Mouse (Mus musculus): ENCODE data around the gene Scgb1b18. TPM values are rescaled to one million over a fixed set of nuclear protein-coding genes. Genes with fewer than 3 reads are reported as not detected.
"Not testable (repeated sequence)": the region's sequence is repeated elsewhere in the genome, so short reads cannot be mapped to it uniquely, and the experiment has no call there.

Gene Scgb1b18
- polyA plus RNA-seq (2012; rRNA removed) = not detected in 2 replicates

GRCm38 (mm10) chr7:33185268-33185667 is at the start of gene Scgb1b18:
Gene Scgb1b18, plus strand, starts transcription at chr7:33185568.
- not testable (repeated sequence) for DNase-seq (ENCODE audit: extremely low spot score in 1 of 2, low spot score in 1 of 2)

DNA sequence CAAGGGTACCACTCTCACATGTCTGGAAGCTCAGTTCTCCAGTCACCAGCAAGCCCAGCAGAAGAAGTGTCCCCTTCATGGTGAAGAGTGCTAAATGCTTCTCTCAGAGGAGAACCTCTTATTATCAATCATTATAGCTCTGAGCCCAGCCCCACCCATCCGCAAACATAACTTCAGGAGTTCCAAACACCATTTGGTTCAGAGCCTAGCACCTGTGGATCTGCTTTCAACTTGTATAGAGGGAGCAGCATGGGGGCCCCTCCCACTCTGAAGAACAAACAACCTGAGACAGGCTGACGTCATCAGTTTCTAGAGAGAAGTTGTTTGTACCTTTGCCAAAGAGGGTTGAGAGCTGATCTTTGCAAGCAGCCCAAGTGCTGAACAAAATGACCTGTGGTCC is 11.6 kb upstream of the Scgb1b18 start, which contains the start of gene Scgb2b18:
Gene Scgb2b18, minus strand, starts transcription at position 101 of the 400 bp plus-strand sequence.
- DNase-seq (ENCODE audit: extremely low spot score in 1 of 2, low spot score in 1 of 2) = not testable (repeated sequence)

Other genes starting within 250 kb of the Scgb1b18 start
- gene Scgb2b17, start 129.0 kb upstream of the Scgb1b18 start, polyA plus RNA-seq (2012; rRNA removed) = not detected in 2 replicates
- gene Scgb1b17, start 122.1 kb upstream of the Scgb1b18 start, polyA plus RNA-seq (2012; rRNA removed) = not detected in 2 replicates
- gene Scgb2b18, start 11.7 kb upstream of the Scgb1b18 start, polyA plus RNA-seq (2012; rRNA removed) = not detected in 2 replicates
- not detected in 2 replicates for gene Scgb2b19, start 94.8 kb downstream of the Scgb1b18 start, polyA plus RNA-seq (2012; rRNA removed)
- not detected in 2 replicates for gene Scgb1b19, start 101.7 kb downstream of the Scgb1b18 start, polyA plus RNA-seq (2012; rRNA removed)
- gene Scgb2b20, start 180.8 kb downstream of the Scgb1b18 start, polyA plus RNA-seq (2012; rRNA removed) = not detected in 2 replicates
- gene Scgb1b20, start 187.7 kb downstream of the Scgb1b18 start, polyA plus RNA-seq (2012; rRNA removed) = not detected in 2 replicates